Mouse (Mus musculus) heart, adult 18-20 months (tissue): ENCODE measurements around the gene Kif6. TPM values are rescaled to one million over a fixed set of nuclear protein-coding genes. Genes with fewer than 3 reads are reported as not detected.

Source experiments
- DNase-seq, 2 experiments: peaks; one replicate each; pipeline ENCODE4 v3.0.0; 2021 to 2022; ENCODE audit warnings: mixed read lengths in 1 of 2
- long read RNA-seq, 2 experiments: library from polyadenylated mRNA; stranded (forward); transcript quantifications; one replicate each; pipeline ENCODE4 v2.0.0; 2021
- total RNA-seq, 2 experiments: library from RNA; stranded (reverse); gene quantifications; 2 replicates each; pipeline ENCODE4 v1.2.3; 2021

Gene Kif6
- 1 to 10 TPM; 1.2 to 3.5 TPM for total RNA-seq
- long read RNA-seq, experiment 1, partial matches to known transcripts = 1 of 2 reads
- long read RNA-seq, experiment 1, other reads (novel, unspliced or antisense) = 1 of 2 reads
- long read RNA-seq, experiment 2, partial matches to known transcripts = 0 of 1 reads
- long read RNA-seq, experiment 2, other reads (novel, unspliced or antisense) = 1 of 1 reads

GRCm38 (mm10) chr17:49614577-49615235 is at the start of gene Kif6:
Gene Kif6, plus strand, starts transcription at chr17:49615136.
- DNase-seq = peak; percentile 78 to 80

GRCm38 (mm10) chr17:49568717-49569116 is 46.2 kb upstream of the Kif6 start:
- DNase-seq = no peak

GRCm38 (mm10) chr17:49577321-49577720 is 37.6 kb upstream of the Kif6 start:
- no peak for DNase-seq

- no peak for DNase-seq
These were observed 32.5 kb upstream of the Kif6 start for GRCm38 (mm10) chr17:49582471-49582870.

- no peak for DNase-seq
These were observed 24.9 kb upstream of the Kif6 start for GRCm38 (mm10) chr17:49590051-49590450.

GRCm38 (mm10) chr17:49605397-49605796 is 9.5 kb upstream of the Kif6 start:
- no peak for DNase-seq

GRCm38 (mm10) chr17:49607351-49608027 is 7.4 kb upstream of the Kif6 start:
- DNase-seq = no peak

- no peak for DNase-seq
These were observed 4.6 kb upstream of the Kif6 start for GRCm38 (mm10) chr17:49610296-49610695.

- no peak for DNase-seq
These were observed 310 bp downstream of the Kif6 start for GRCm38 (mm10) chr17:49615241-49615651.

GRCm38 (mm10) chr17:49624572-49624971 is 9.6 kb downstream of the Kif6 start:
- no peak for DNase-seq

- DNase-seq = no peak
These were observed 12.3 kb downstream of the Kif6 start for GRCm38 (mm10) chr17:49627011-49627794.

- DNase-seq = no peak
These were observed 13.9 kb downstream of the Kif6 start for GRCm38 (mm10) chr17:49628875-49629274.

GRCm38 (mm10) chr17:49633041-49633440 is 18.1 kb downstream of the Kif6 start:
- DNase-seq = no peak

GRCm38 (mm10) chr17:49641903-49642302 is 27.0 kb downstream of the Kif6 start:
- no peak for DNase-seq

GRCm38 (mm10) chr17:49642336-49642735 is 27.4 kb downstream of the Kif6 start:
- no peak for DNase-seq

GRCm38 (mm10) chr17:49642889-49643490 is 28.1 kb downstream of the Kif6 start:
- peak in 1 of 2 experiments; percentile 5 for DNase-seq

- no peak for DNase-seq
These were observed 31.3 kb downstream of the Kif6 start for GRCm38 (mm10) chr17:49646267-49646666.

- no peak for DNase-seq
These were observed 34.0 kb downstream of the Kif6 start for GRCm38 (mm10) chr17:49648970-49649369.

- DNase-seq = no peak
These were observed 34.5 kb downstream of the Kif6 start for GRCm38 (mm10) chr17:49649394-49649793.

GRCm38 (mm10) chr17:49650366-49650765 is 35.4 kb downstream of the Kif6 start:
- no peak for DNase-seq

- DNase-seq = no peak
These were observed 37.4 kb downstream of the Kif6 start for GRCm38 (mm10) chr17:49652357-49652756.

- DNase-seq = no peak
These were observed 37.9 kb downstream of the Kif6 start for GRCm38 (mm10) chr17:49652800-49653199.
